Mouse (Mus musculus) liver, embryonic 11.5 days (tissue): ENCODE data around the gene Dhx32. TPM values are rescaled to one million over a fixed set of nuclear protein-coding genes. Genes with fewer than 3 reads are reported as not detected.

Experiments
- ATAC-seq: fragments of 200-750 bp; cut with Nextera tagmentation; replicated peaks from 2 replicates; pipeline ENCODE4 v1.8.0; 2017; ENCODE audit warnings: moderate number of reproducible peaks, mild to moderate bottlenecking, moderate TSS enrichment, moderate library complexity; ENCODE audit not compliant: low FRiP score
- DNase-seq: peaks from one replicate; pipeline ENCODE4 v3.0.0-alpha.2; 2017; ENCODE audit warnings: low spot score
- H3K27ac ChIP-seq: fragments of 300-500 bp; sonication (generic); 2 replicates; pipeline ENCODE4 v1.5.1; 2014; ENCODE audit warnings: mild to moderate bottlenecking, low read depth, low read length, control low read depth
- H3K27me3 ChIP-seq: fragments of 300-500 bp; sonication (generic); replicated peaks from 2 replicates; pipeline ENCODE4 v1.6.1; 2014; ENCODE audit warnings: low read length, mixed read lengths; ENCODE audit not compliant: control insufficient read depth, insufficient read depth
- H3K36me3 ChIP-seq: fragments of 300-500 bp; sonication (generic); 2 replicates; pipeline ENCODE4 v1.6.1; 2014; ENCODE audit warnings: mild to moderate bottlenecking, low read length, moderate library complexity, mixed read lengths; ENCODE audit not compliant: control insufficient read depth, insufficient read depth
- H3K4me1 ChIP-seq: fragments of 300-500 bp; sonication (generic); replicated peaks from 2 replicates; pipeline ENCODE4 v1.6.1; 2014; ENCODE audit warnings: low read length, mixed read lengths; ENCODE audit not compliant: control insufficient read depth, insufficient read depth
- H3K4me2 ChIP-seq: fragments of 300-500 bp; sonication (generic); 2 replicates; pipeline ENCODE4 v1.6.1; 2014; ENCODE audit warnings: mild to moderate bottlenecking, control low read depth, moderate library complexity
- H3K4me3 ChIP-seq: fragments of 300-500 bp; sonication (generic); 2 replicates; pipeline ENCODE4 v1.5.1; 2014; ENCODE audit warnings: low read depth, low read length, control low read depth
- H3K9ac ChIP-seq: fragments of 300-500 bp; sonication (generic); 2 replicates; pipeline ENCODE4 v1.6.1; 2014; ENCODE audit warnings: low read depth, low read length, control low read depth
- H3K9me3 ChIP-seq: fragments of 300-500 bp; sonication (generic); 2 replicates; pipeline ENCODE4 v1.6.1; 2016; ENCODE audit warnings: low read length, inconsistent platforms, mixed read lengths; ENCODE audit not compliant: control insufficient read depth
- WGBS: fragments of 180-500 bp; shearing (Covaris S2); extraction: QIAGEN DNeasy Blood & Tissue Kit; methylation state at CpG from one replicate; pipeline ENCODE4 v1.1.7; 2014; 5-methylcytosine and 5-hydroxymethylcytosine counted together
- polyA plus RNA-seq: library from polyadenylated mRNA; unstranded; fragments of >200 nt; fragmentation: Nextera tagmentation; extraction: Ambion mirVana; gene quantifications from 2 replicates; pipeline ENCODE4 v1.2.1, GENCODE M21; 2014

Dhx32 gene
- polyA plus RNA-seq, 1 experiment from 2014 or later, result 22.6 TPM

DNA sequence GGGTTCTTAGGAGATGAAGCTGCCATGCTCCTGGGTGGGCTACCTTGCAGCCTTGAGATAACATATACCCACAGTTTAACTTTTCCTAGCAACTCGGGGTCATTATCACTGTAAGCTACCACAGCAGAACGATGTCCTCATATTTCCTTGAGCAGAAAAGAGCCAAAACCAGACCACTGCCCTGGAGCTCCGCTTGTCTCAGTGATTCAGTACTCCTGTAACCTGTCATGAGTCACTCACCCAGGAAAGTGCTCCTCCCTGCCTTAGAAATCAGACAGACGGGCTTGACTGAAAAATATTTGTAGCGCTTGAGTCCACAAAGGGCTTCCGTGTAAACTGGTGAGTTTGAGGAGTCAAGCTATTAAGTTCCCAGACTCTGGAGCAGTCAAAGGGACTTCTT is 19.8 kb downstream of the Dhx32 start:
- Histone ChIP-seq H3K27me3 (no peaks in the 10 kb centered on the region), H3K9me3 (no peaks in the 10 kb centered on the region), H3K36me3 (no peaks in the 10 kb centered on the region), H3K9ac (no peak overlapping the region), H3K4me2 (no peak overlapping the region), H3K4me1 (no peaks in the 10 kb centered on the region), H3K27ac (no peak overlapping the region), H3K4me3 (no peak overlapping the region)
- ATAC-seq, result no peak
- WGBS, result 70% methylated on average over 6 of the region's 6 CpGs
- DNase-seq, result no peak

DNA sequence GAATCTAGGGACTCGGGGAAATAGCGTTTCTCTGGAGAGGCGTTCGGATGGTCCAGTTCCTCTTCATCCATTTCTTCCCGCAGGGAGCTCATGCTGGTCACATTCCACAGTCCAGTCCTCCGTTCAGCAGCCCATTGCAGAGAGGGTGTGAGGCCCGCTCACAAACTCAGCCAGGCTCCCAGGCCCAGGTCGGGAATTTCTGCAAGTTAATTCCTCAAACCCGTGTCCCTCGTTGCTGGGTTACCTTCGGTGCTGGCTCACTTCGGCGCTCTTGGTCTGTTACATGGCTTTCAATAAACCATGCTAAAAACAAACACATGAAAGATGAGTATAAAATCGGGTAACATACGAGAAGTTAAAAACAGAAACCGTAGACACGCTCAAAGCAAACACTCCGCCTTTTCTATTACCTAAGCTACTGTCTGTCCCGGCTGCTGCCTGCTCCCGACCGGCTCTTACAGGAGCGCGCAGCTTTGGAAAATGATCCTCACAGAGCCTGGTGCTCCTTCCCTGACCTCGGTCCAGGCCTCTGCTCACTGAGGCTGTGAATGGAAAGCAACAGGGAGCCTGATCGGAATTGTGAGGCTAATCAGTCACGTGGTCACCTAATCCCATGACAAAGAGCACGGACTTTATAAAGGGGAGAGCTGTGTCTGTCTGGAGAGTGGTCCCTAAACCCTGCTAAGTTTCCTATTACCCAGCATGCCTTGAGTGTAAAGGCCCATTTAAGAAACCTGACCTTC is 22.7 kb downstream of the Dhx32 start:
- ATAC-seq (no peak), DNase-seq (peak; percentile 51)
- Histone ChIP-seq H3K4me3 (no peak overlapping the region), H3K27ac (no peak overlapping the region), H3K4me1 (no peaks in the 10 kb centered on the region), H3K4me2 (peak overlapping the region; percentile 32; the same call in 1 of the 2 replicates), H3K36me3 (no peaks in the 10 kb centered on the region), H3K27me3 (no peaks in the 10 kb centered on the region), H3K9ac (no peak overlapping the region), H3K9me3 (no peaks in the 10 kb centered on the region)
- 39% methylated on average over 27 of the region's 27 CpGs for WGBS

DNA sequence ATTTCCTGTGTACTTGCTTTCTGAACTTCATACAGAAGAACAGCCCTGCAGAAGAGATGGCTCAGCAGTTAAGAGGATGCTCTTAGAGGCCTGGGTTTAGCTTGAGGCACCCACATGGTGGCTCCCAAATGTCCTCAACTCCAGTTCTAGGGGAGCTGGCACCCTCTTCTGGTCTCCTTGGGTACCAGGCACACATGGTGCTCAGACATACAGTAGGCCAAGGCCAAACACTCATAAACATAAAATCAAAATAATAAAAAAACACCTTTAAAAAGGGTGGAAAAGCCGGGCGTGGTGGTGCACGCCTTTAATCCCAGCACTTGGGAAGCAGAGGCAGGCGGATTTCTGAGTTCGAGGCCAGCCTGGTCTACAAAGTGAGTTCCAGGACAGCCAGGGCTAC is 23.8 kb downstream of the Dhx32 start:
- no peak overlapping the region for H3K9ac ChIP-seq
- H3K4me3 ChIP-seq, result no peak overlapping the region
- H3K4me1 ChIP-seq, result no peaks in the 10 kb centered on the region
- H3K36me3 ChIP-seq, result no peaks in the 10 kb centered on the region
- no peaks in the 10 kb centered on the region for H3K27me3 ChIP-seq
- H3K27ac ChIP-seq, result no peak overlapping the region
- 95% methylated on average over 5 of the region's 5 CpGs for WGBS
- ATAC-seq, result no peak
- H3K4me2 ChIP-seq, result no peak overlapping the region
- no peak for DNase-seq
- no peaks in the 10 kb centered on the region for H3K9me3 ChIP-seq

DNA sequence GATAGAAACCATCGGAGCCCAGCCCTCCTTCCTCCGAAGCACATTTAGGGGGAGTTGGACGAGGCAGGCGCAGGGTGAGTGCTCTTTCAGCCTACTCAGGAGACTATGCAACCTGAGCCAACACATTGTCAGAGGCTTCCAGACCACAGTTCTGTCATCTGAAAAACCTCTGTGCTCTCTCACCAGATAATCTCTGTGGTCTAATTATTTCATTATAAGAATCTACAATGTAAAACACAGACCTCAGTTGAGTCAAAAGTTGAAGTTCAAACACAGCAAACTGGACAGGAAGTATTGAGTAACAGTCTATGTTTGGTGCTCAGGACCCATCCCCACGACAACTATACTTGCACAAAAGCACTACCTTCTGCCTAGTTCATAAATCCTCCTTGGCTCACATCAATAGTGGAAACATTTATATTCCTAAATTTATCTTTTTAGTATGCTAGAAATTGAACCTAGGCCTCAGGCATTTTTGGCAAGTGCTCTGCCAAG is 24.5 kb downstream of the Dhx32 start:
- no peak overlapping the region for H3K4me3 ChIP-seq
- H3K4me1 ChIP-seq, result no peaks in the 10 kb centered on the region
- no peak overlapping the region for H3K9ac ChIP-seq
- no peak overlapping the region for H3K4me2 ChIP-seq
- no peak for DNase-seq
- H3K27me3 ChIP-seq, result no peaks in the 10 kb centered on the region
- 67% methylated on average over 5 of the region's 5 CpGs for WGBS
- no peaks in the 10 kb centered on the region for H3K9me3 ChIP-seq
- no peak for ATAC-seq
- no peak overlapping the region for H3K27ac ChIP-seq
- H3K36me3 ChIP-seq, result no peaks in the 10 kb centered on the region

DNA sequence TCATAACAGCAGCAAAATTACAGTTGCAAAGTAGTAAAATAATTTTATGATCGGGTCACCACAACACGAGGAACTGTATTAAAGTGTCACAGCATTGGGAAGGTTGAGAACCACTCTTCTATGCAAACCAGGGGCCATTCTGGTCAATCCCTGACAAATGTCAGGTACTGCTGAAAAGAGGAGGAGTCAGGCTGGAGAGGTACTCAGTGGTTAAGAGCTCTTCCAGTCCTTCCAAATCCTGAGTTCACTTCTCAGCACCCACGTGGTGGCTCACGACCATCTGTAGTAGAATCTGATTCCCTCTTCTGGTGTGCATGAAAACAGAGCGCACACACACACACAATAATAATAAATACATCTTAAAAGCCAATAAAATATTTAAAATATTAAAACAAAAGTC is 31.4 kb downstream of the Dhx32 start:
- no peak overlapping the region for H3K9ac ChIP-seq
- H3K27me3 ChIP-seq, result no peaks in the 10 kb centered on the region
- no peak overlapping the region for H3K4me3 ChIP-seq
- no peak overlapping the region for H3K4me2 ChIP-seq
- no peaks in the 10 kb centered on the region for H3K4me1 ChIP-seq
- H3K9me3 ChIP-seq, result no peaks in the 10 kb centered on the region
- ATAC-seq (no peak), DNase-seq (no peak)
- peaks cover 2% of the 10 kb centered on the region; the same call in 1 of the 2 replicates for H3K36me3 ChIP-seq
- 83% methylated on average over 5 of the region's 5 CpGs for WGBS
- H3K27ac ChIP-seq, result no peak overlapping the region

DNA sequence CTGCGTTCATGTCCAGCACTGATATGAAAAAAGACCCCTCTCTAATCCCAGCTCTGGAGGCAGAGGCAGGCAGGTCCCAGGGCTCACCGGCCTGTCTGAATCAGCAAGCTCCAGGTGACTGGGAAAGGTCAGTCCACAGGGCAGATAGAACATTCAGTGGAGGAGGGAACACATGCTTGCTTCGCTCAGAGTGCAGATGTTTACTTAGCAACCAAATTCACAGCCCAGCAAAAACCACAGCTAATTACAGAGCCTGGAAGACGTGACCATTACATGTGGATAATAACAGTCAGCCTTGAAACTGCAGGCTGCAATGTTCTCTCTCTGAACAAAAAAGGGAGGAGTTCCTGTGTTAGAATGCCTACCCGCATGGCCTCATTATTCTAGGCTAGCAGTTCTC is 31.9 kb downstream of the Dhx32 start:
- 75% methylated on average over 5 of the region's 5 CpGs for WGBS
- ATAC-seq, result no peak; the same call in 1 of the 2 replicates
- Histone ChIP-seq H3K4me2 (no peak overlapping the region), H3K27me3 (no peaks in the 10 kb centered on the region), H3K36me3 (peaks cover 2% of the 10 kb centered on the region; the same call in 1 of the 2 replicates), H3K4me1 (no peaks in the 10 kb centered on the region), H3K9me3 (no peaks in the 10 kb centered on the region), H3K27ac (no peak overlapping the region), H3K4me3 (no peak overlapping the region), H3K9ac (no peak overlapping the region)
- no peak for DNase-seq

DNA sequence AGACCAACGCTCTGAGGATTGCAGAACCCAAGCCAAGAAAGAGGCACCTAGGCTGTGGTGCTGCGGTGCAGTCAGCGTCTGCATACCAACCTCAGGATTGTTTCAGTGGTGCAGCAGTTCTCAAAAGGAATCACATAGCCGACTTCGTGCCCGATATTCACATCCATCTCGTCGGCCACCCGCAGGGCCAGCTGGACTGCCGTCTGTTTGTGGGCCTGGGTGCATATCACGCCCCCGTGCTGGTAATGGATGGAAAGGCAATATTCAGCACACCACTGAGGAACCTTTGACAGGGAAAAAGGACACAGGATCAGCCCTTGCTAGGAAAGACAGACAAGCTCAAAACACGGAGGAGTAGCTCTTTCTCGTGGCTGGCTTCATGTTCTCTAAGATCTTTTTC is 33.8 kb downstream of the Dhx32 start:
- DNase-seq (no peak), ATAC-seq (no peak)
- no peak overlapping the region for H3K9ac ChIP-seq
- no peaks in the 10 kb centered on the region for H3K27me3 ChIP-seq
- 89% methylated on average over 14 of the region's 14 CpGs for WGBS
- H3K4me3 ChIP-seq, result no peak overlapping the region
- H3K36me3 ChIP-seq, result peaks cover 2% of the 10 kb centered on the region; the same call in 1 of the 2 replicates
- H3K9me3 ChIP-seq, result no peaks in the 10 kb centered on the region
- H3K4me1 ChIP-seq, result 0 out of 2 replicates have a peak, but pooled peaks cover 3% of the 10 kb centered on the region
- H3K4me2 ChIP-seq, result no peak overlapping the region
- H3K27ac ChIP-seq, result no peak overlapping the region

DNA sequence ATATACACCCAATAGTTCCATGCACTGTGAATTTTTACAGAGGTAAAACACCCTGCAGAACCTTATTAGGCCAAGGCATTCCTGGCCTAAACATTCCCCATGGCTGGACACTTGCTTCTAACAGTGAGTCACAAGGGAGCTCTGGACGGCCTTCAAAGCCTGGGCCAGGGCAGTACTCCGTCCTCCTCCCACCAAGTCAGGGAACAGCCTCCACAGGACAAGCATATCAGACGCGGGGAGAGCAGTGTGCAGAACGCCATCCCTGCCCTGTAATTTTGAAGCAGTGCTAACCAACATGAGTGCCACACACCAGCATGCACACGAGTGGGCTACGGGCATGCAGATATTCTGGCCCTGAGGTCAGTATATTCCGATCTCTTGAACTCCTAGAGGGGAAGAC is 35.2 kb downstream of the Dhx32 start:
- 85% methylated on average over 8 of the region's 8 CpGs for WGBS
- H3K36me3 ChIP-seq, result peaks cover 2% of the 10 kb centered on the region; the same call in 1 of the 2 replicates
- H3K4me3 ChIP-seq, result no peak overlapping the region
- H3K27ac ChIP-seq, result no peak overlapping the region
- ATAC-seq (no peak), DNase-seq (no peak)
- H3K27me3 ChIP-seq, result no peaks in the 10 kb centered on the region
- no peak overlapping the region for H3K9ac ChIP-seq
- H3K4me1 ChIP-seq, result 0 out of 2 replicates have a peak, but pooled peaks cover 3% of the 10 kb centered on the region
- no peaks in the 10 kb centered on the region for H3K9me3 ChIP-seq
- H3K4me2 ChIP-seq, result no peak overlapping the region

DNA sequence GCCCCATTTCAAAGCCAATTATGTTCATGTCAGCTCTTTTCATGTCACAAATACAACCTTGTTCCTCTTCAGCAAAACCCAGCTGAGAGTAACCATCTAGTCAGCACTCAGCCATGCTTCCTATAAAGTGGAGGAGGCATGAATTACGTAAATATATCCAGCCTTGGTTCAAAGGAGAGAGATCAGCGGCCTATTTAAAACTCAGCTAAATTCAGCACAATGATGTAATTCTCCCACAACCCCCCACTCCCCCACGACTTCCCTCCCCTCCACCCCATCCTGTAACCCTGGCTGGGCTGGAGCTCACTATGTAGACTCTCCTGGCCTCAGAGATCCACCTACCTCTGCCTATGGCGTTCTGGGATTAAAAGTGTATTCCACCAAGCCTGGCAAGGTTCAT is 37.8 kb downstream of the Dhx32 start:
- Histone ChIP-seq H3K4me1 (0 out of 2 replicates have a peak, but pooled peaks cover 3% of the 10 kb centered on the region), H3K36me3 (peaks cover 2% of the 10 kb centered on the region; the same call in 1 of the 2 replicates), H3K27ac (no peak overlapping the region), H3K9me3 (no peaks in the 10 kb centered on the region), H3K4me3 (no peak overlapping the region), H3K9ac (no peak overlapping the region), H3K27me3 (no peaks in the 10 kb centered on the region), H3K4me2 (no peak overlapping the region)
- ATAC-seq, result no peak
- no peak for DNase-seq
- WGBS, result 52% methylated on average over 4 of the region's 4 CpGs
